Mouse (Mus musculus) cerebellum, adult 2 months (tissue): ENCODE measurements at regions not wholly inside any gene's neighbourhood (a gene's known extent, or its start where the extent isn't known, plus 50 kb on each side); places are given as distances from the start of the nearest gene placed in this dataset.

ENCODE experiments used
- DNase-seq, 2 experiments: peaks; one replicate each; pipeline ENCODE4 v3.0.0; 2021
- H3K27ac ChIP-seq: fragments of 200-500 bp; 2 replicates; pipeline ENCODE4 v1.5.1; 2012; ENCODE audit warnings: low read length, control low read depth, inconsistent platforms; ENCODE audit not compliant: insufficient read depth
- H3K27me3 ChIP-seq: fragments of 200-500 bp; 2 replicates; pipeline ENCODE4 v1.6.1; 2012; ENCODE audit warnings: inconsistent platforms, mild to moderate bottlenecking, low read length, moderate library complexity; ENCODE audit not compliant: control insufficient read depth, insufficient read depth
- H3K4me1 ChIP-seq: fragments of 200-500 bp; 2 replicates; pipeline ENCODE4 v1.6.1; 2011; ENCODE audit warnings: low read length; ENCODE audit not compliant: control insufficient read depth, insufficient read depth
- H3K4me3 ChIP-seq: fragments of 200-500 bp; replicated peaks from 2 replicates; pipeline ENCODE3; 2011; ENCODE audit warnings: mild to moderate bottlenecking, low read depth, low read length, control low read depth; ENCODE audit not compliant: insufficient read depth
- CTCF ChIP-seq: fragments of 200-500 bp; IDR thresholded peaks from 2 replicates; pipeline ENCODE4 v1.5.1; 2011; ENCODE audit warnings: low read depth, mild to moderate bottlenecking, control low read depth, low read length, moderate library complexity, borderline replicate concordance; ENCODE audit not compliant: insufficient read depth
- POLR2A ChIP-seq: fragments of 200-500 bp; IDR thresholded peaks from 2 replicates; pipeline ENCODE4 v1.6.1; 2011; ENCODE audit warnings: low read length, control low read depth, borderline replicate concordance; ENCODE audit not compliant: insufficient read depth
- WGBS: fragments of 180-500 bp; shearing (Covaris S2); methylation state at CpG from one replicate; pipeline ENCODE4 v1.1.7; 2018; 5-methylcytosine and 5-hydroxymethylcytosine counted together

GRCm38 (mm10) chr5:126551676-126552075 lies 689.9 kb upstream of the Tmem132c start:
- Histone ChIP-seq H3K27me3 (no peaks in the 10 kb centered on the region), H3K27ac (no peak overlapping the region), H3K4me1 (no peaks in the 10 kb centered on the region), H3K4me3 (no peak overlapping the region)
- TF ChIP-seq CTCF = no peak
- WGBS = 55% methylated on average over 3 of the region's 3 CpGs
- DNase-seq = no peak

- TF ChIP-seq CTCF (no peak), POLR2A (no peak)
- 24% methylated on average over 4 of the region's 4 CpGs for WGBS
- no peak for DNase-seq
- Histone ChIP-seq H3K27me3 (no peaks in the 10 kb centered on the region), H3K4me1 (no peaks in the 10 kb centered on the region), H3K4me3 (no peak overlapping the region), H3K27ac (no peak overlapping the region)
These were observed 682.6 kb upstream of the Tmem132c start for GRCm38 (mm10) chr5:126559011-126559410.

GRCm38 (mm10) chr5:126565817-126566216 lies 675.8 kb upstream of the Tmem132c start:
- 84% methylated on average over 2 of the region's 2 CpGs for WGBS
- TF ChIP-seq POLR2A (no peak), CTCF (no peak)
- Histone ChIP-seq H3K4me1 (no peaks in the 10 kb centered on the region), H3K27ac (no peak overlapping the region), H3K27me3 (no peaks in the 10 kb centered on the region), H3K4me3 (no peak overlapping the region)
- no peak for DNase-seq

- Histone ChIP-seq H3K4me1 (no peaks in the 10 kb centered on the region), H3K4me3 (no peak overlapping the region), H3K27me3 (no peaks in the 10 kb centered on the region), H3K27ac (no peak overlapping the region)
- 80% methylated on average over 6 of the region's 6 CpGs for WGBS
- DNase-seq = no peak
- TF ChIP-seq POLR2A = no peak
- TF ChIP-seq CTCF = no peak
These were observed 675.4 kb upstream of the Tmem132c start for GRCm38 (mm10) chr5:126566226-126566625.

GRCm38 (mm10) chr5:126573766-126574165 lies 667.8 kb upstream of the Tmem132c start:
- Histone ChIP-seq H3K4me1 (no peaks in the 10 kb centered on the region), H3K4me3 (no peak overlapping the region), H3K27me3 (no peaks in the 10 kb centered on the region), H3K27ac (no peak overlapping the region)
- TF ChIP-seq CTCF = no peak
- TF ChIP-seq POLR2A = no peak
- DNase-seq = no peak
- WGBS = 74% methylated on average over 2 of the region's 2 CpGs

GRCm38 (mm10) chr5:126597786-126598330 lies 643.8 kb upstream of the Tmem132c start:
- 31% methylated on average over 12 of the region's 12 CpGs for WGBS
- DNase-seq = no peak
- H3K27ac ChIP-seq = no peak overlapping the region
- no peak for TF ChIP-seq POLR2A
- no peak for TF ChIP-seq CTCF
- H3K27me3 ChIP-seq = no peaks in the 10 kb centered on the region
- H3K4me1 ChIP-seq = no peaks in the 10 kb centered on the region
- H3K4me3 ChIP-seq = no peak overlapping the region

- no peak for DNase-seq
- WGBS = 49% methylated on average over 5 of the region's 5 CpGs
- H3K4me1 ChIP-seq = no peaks in the 10 kb centered on the region
- TF ChIP-seq CTCF = no peak
- no peak for TF ChIP-seq POLR2A
- no peak overlapping the region for H3K4me3 ChIP-seq
- H3K27ac ChIP-seq = no peak overlapping the region
- H3K27me3 ChIP-seq = no peaks in the 10 kb centered on the region
These were observed 642.0 kb upstream of the Tmem132c start for GRCm38 (mm10) chr5:126599561-126599960.

GRCm38 (mm10) chr5:126606756-126607155 lies 634.9 kb upstream of the Tmem132c start:
- TF ChIP-seq CTCF (no peak), POLR2A (no peak)
- H3K27me3 ChIP-seq = no peaks in the 10 kb centered on the region
- 36% methylated on average over 5 of the region's 5 CpGs for WGBS
- DNase-seq = no peak
- no peak overlapping the region for H3K27ac ChIP-seq
- H3K4me1 ChIP-seq = no peaks in the 10 kb centered on the region
- no peak overlapping the region for H3K4me3 ChIP-seq

- TF ChIP-seq POLR2A (no peak), CTCF (no peak)
- WGBS = 75% methylated on average over 4 of the region's 4 CpGs
- Histone ChIP-seq H3K27ac (no peak overlapping the region), H3K4me1 (no peaks in the 10 kb centered on the region), H3K4me3 (no peak overlapping the region), H3K27me3 (no peaks in the 10 kb centered on the region)
- DNase-seq = no peak
These were observed 629.0 kb upstream of the Tmem132c start for GRCm38 (mm10) chr5:126612571-126612970.
